Mouse (Mus musculus) adrenal gland, adult 8-10 months (tissue): ENCODE data around the gene Cyp2w1. TPM values are rescaled to one million over a fixed set of nuclear protein-coding genes. Genes with fewer than 3 reads are reported as not detected.
"Not testable (repeated sequence)": the region's sequence is repeated elsewhere in the genome, so short reads cannot be mapped to it uniquely, and the experiment has no call there.

Experiments used
- DNase-seq: peaks from one replicate; pipeline ENCODE4 v3.0.0; 2022
- total RNA-seq, 4 experiments: library from RNA; stranded (reverse); gene quantifications; 2 replicates each; pipeline ENCODE4 v1.2.4; 2022

The Cyp2w1 gene
- total RNA-seq, 4 experiments from 2014 or later = not detected

- DNase-seq = no peak
These were observed 19.7 kb upstream of the Cyp2w1 start for GRCm38 (mm10) chr5:139332590-139333272.

- no peak for DNase-seq
These were observed 19.0 kb upstream of the Cyp2w1 start for GRCm38 (mm10) chr5:139333301-139334013.

GRCm38 (mm10) chr5:139334394-139334793 lies 18.0 kb upstream of the Cyp2w1 start:
- DNase-seq = not testable (repeated sequence)

- DNase-seq = no peak
These were observed 16.8 kb upstream of the Cyp2w1 start for GRCm38 (mm10) chr5:139335634-139336033.

GRCm38 (mm10) chr5:139337826-139338370 lies 14.5 kb upstream of the Cyp2w1 start:
- no peak for DNase-seq

- no peak for DNase-seq
These were observed 14.0 kb upstream of the Cyp2w1 start for GRCm38 (mm10) chr5:139338403-139338802.

- no peak for DNase-seq
These were observed 13.5 kb upstream of the Cyp2w1 start for GRCm38 (mm10) chr5:139338891-139339290.

GRCm38 (mm10) chr5:139344021-139344686 lies 8.3 kb upstream of the Cyp2w1 start:
- DNase-seq = peak; percentile 50

GRCm38 (mm10) chr5:139344687-139345363 lies 7.6 kb upstream of the Cyp2w1 start:
- peak; percentile 95 for DNase-seq

GRCm38 (mm10) chr5:139345364-139345714 lies 7.1 kb upstream of the Cyp2w1 start:
- no peak for DNase-seq

- no peak for DNase-seq
These were observed 5.2 kb upstream of the Cyp2w1 start for GRCm38 (mm10) chr5:139347225-139347624.

GRCm38 (mm10) chr5:139349713-139350112 lies 2.7 kb upstream of the Cyp2w1 start:
- DNase-seq = no peak

GRCm38 (mm10) chr5:139351134-139351533 lies 1.3 kb upstream of the Cyp2w1 start, which contains the start of gene Cox19:
TSS of gene Cox19 (minus strand) at chr5:139351418.
- no peak for DNase-seq

- no peak for DNase-seq
These were observed 789 bp upstream of the Cyp2w1 start for GRCm38 (mm10) chr5:139351628-139352027.

- no peak for DNase-seq
These were observed 1.1 kb downstream of the Cyp2w1 start for GRCm38 (mm10) chr5:139353496-139353895.

- DNase-seq = no peak
These were observed 1.5 kb downstream of the Cyp2w1 start for GRCm38 (mm10) chr5:139353946-139354345.

- DNase-seq = peak; percentile 59
These were observed 2.9 kb downstream of the Cyp2w1 start for GRCm38 (mm10) chr5:139355235-139355772.

GRCm38 (mm10) chr5:139358653-139359052 lies 6.2 kb downstream of the Cyp2w1 start:
- no peak for DNase-seq

- no peak for DNase-seq
These were observed 6.8 kb downstream of the Cyp2w1 start for GRCm38 (mm10) chr5:139359244-139359643.

- no peak for DNase-seq
These were observed 11.4 kb downstream of the Cyp2w1 start for GRCm38 (mm10) chr5:139363858-139364257.

- peak; percentile 71 for DNase-seq
These were observed 12.0 kb downstream of the Cyp2w1 start for GRCm38 (mm10) chr5:139364260-139364910.
